Mouse (Mus musculus) hindbrain, embryonic 16.5 days (tissue): ENCODE measurements around the gene Afap1. TPM values are rescaled to one million over a fixed set of nuclear protein-coding genes. Genes with fewer than 3 reads are reported as not detected.

Experiments used
- ATAC-seq: fragments of 200-750 bp; cut with Nextera tagmentation; 2 replicates; pipeline ENCODE4 v1.8.0; 2017; ENCODE audit warnings: moderate TSS enrichment, moderate library complexity
- H3K27ac ChIP-seq: fragments of 300-500 bp; sonication (generic); 2 replicates; pipeline ENCODE4 v1.5.1; 2014; ENCODE audit warnings: low read depth, mild to moderate bottlenecking, control low read depth, low read length, moderate library complexity
- H3K27me3 ChIP-seq: fragments of 300-500 bp; sonication (generic); replicated peaks from 2 replicates; pipeline ENCODE4 v1.6.1; 2014; ENCODE audit warnings: low read length; ENCODE audit not compliant: control insufficient read depth, insufficient read depth
- H3K36me3 ChIP-seq: fragments of 300-500 bp; sonication (generic); 2 replicates; pipeline ENCODE4 v1.6.1; 2014; ENCODE audit warnings: mild to moderate bottlenecking, low read length, moderate library complexity, mixed read lengths; ENCODE audit not compliant: control insufficient read depth, insufficient read depth
- H3K4me1 ChIP-seq: fragments of 300-500 bp; sonication (generic); 2 replicates; pipeline ENCODE4 v1.6.1; 2014; ENCODE audit warnings: low read depth, low read length; ENCODE audit not compliant: control insufficient read depth, insufficient read depth
- H3K4me2 ChIP-seq: fragments of 300-500 bp; sonication (generic); 2 replicates; pipeline ENCODE4 v1.6.1; 2014; ENCODE audit warnings: mild to moderate bottlenecking, low read length, control low read depth, moderate library complexity
- H3K4me3 ChIP-seq: fragments of 300-500 bp; sonication (generic); 2 replicates; pipeline ENCODE4 v1.5.1; 2014; ENCODE audit warnings: mild to moderate bottlenecking, low read length, control low read depth, moderate library complexity
- H3K9ac ChIP-seq: fragments of 300-500 bp; sonication (generic); 2 replicates; pipeline ENCODE4 v1.6.1; 2014; ENCODE audit warnings: low read depth, mild to moderate bottlenecking, control low read depth, low read length, moderate library complexity
- H3K9me3 ChIP-seq: fragments of 300-500 bp; sonication (generic); 2 replicates; pipeline ENCODE4 v1.6.1; 2014; ENCODE audit warnings: mild to moderate bottlenecking, low read length, moderate library complexity; ENCODE audit not compliant: control insufficient read depth
- WGBS: fragments of 180-500 bp; shearing (Covaris S2); extraction: QIAGEN DNeasy Blood & Tissue Kit; methylation state at CpG from one replicate; pipeline ENCODE4 v1.1.7; 2014; 5-methylcytosine and 5-hydroxymethylcytosine counted together
- polyA plus RNA-seq: library from polyadenylated mRNA; unstranded; fragments of >200 nt; fragmentation: Nextera tagmentation; extraction: Ambion mirVana; gene quantifications from 2 replicates; pipeline ENCODE4 v1.2.1, GENCODE M21; 2015

Gene Afap1
- polyA plus RNA-seq, 1 experiment from 2014 or later, result 54.8 TPM

DNA sequence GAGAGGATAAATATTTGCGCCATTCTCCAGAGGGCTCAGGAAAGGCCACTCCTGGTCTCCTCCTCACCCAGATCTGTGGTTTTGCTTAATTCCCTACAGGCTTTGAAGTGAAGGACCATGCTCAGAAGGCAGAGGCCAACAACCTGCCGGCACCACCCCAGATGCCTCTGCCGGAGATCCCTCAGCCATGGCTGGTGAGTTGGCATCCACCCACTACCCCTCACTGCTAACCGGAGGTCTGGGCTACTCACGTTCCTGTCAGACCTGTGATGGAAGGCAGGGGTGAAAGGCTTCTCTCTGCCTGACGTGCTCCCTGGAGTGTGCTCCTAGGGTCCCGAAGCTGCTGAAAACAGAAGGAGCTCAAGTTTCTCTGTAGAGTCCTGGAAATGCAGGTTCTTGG is 42.8 kb downstream of the Afap1 start:
- H3K4me1 ChIP-seq, result peaks cover 34% of the 10 kb centered on the region
- WGBS, result 80% methylated on average over 7 of the region's 7 CpGs

GRCm38 (mm10) chr5:35938249-35939223 is 45.4 kb downstream of the Afap1 start:
- peak overlapping the region; percentile 59 for H3K27ac ChIP-seq
- no peaks in the 10 kb centered on the region for H3K9me3 ChIP-seq
- H3K27me3 ChIP-seq, result no peaks in the 10 kb centered on the region
- H3K4me3 ChIP-seq, result no peak overlapping the region
- ATAC-seq, result no peak
- peaks cover 4% of the 10 kb centered on the region; the same call in 1 of the 2 replicates for H3K36me3 ChIP-seq
- H3K9ac ChIP-seq, result no peak overlapping the region
- H3K4me1 ChIP-seq, result peaks cover 25% of the 10 kb centered on the region
- WGBS, result 56% methylated on average over 10 of the region's 10 CpGs
- no peak overlapping the region for H3K4me2 ChIP-seq

More for the DNA sequence above, 42.8 kb downstream of the Afap1 start:
- H3K4me2 ChIP-seq, result no peak overlapping the region
- no peak for ATAC-seq
- peaks cover 4% of the 10 kb centered on the region; the same call in 1 of the 2 replicates for H3K36me3 ChIP-seq
- H3K4me3 ChIP-seq, result no peak overlapping the region
- H3K27ac ChIP-seq, result no peak overlapping the region
- no peaks in the 10 kb centered on the region for H3K9me3 ChIP-seq
- H3K9ac ChIP-seq, result no peak overlapping the region
- H3K27me3 ChIP-seq, result no peaks in the 10 kb centered on the region

DNA sequence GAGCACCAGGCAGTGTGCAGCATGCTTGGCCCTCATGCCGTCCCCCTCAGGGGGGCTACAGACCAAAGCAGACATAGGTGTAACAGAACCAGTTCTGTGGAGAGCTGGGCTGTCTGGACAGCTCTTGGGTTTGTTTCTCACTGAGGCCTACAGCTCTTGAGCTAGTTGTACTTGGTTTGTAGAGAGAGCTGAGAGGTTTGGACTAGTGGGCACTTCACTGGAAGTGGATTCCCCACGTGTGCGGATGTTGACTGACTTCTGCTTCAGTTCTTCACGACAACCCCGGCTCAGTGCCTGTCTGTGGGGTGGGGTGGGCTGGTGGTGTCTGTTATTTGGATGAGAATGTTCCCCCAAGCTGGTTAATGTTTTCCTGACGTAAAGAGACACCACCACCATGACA is 46.8 kb downstream of the Afap1 start:
- WGBS, result 87% methylated on average over 6 of the region's 6 CpGs
- peak; percentile 22; the same call in 1 of the 2 replicates for ATAC-seq
- Histone ChIP-seq H3K9me3 (no peaks in the 10 kb centered on the region), H3K4me1 (peaks cover 20% of the 10 kb centered on the region), H3K4me2 (no peak overlapping the region), H3K36me3 (peaks cover 4% of the 10 kb centered on the region; the same call in 1 of the 2 replicates), H3K27ac (no peak overlapping the region), H3K9ac (no peak overlapping the region; the same call in 1 of the 2 replicates), H3K4me3 (no peak overlapping the region), H3K27me3 (no peaks in the 10 kb centered on the region)

DNA sequence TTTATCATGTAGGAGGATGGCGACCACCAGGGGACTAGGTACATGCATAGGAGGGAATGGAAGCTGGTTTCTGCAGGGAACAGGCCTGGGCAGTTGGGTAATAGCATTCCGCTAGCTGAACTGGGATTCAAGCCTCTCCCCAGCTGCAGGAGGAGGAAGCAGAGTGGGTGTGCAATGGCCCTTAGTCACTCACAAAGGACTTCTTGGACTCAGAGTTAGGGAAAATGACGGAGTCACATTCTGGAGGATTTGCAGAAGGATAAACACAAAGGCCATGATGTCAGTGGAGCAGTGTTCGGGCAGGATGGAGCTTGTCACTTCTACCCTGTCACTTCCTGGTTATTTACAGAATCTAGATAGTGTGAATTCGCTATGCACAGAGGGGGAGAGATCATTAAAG is 50.4 kb downstream of the Afap1 start:
- H3K27ac ChIP-seq, result no peak overlapping the region
- H3K9me3 ChIP-seq, result no peaks in the 10 kb centered on the region
- no peak overlapping the region for H3K4me2 ChIP-seq
- 82% methylated on average over 5 of the region's 5 CpGs for WGBS
- no peak overlapping the region for H3K9ac ChIP-seq
- H3K4me1 ChIP-seq, result peaks cover 8% of the 10 kb centered on the region
- no peak for ATAC-seq
- no peak overlapping the region for H3K4me3 ChIP-seq
- peaks cover 7% of the 10 kb centered on the region; the same call in 1 of the 2 replicates for H3K36me3 ChIP-seq
- H3K27me3 ChIP-seq, result no peaks in the 10 kb centered on the region

DNA sequence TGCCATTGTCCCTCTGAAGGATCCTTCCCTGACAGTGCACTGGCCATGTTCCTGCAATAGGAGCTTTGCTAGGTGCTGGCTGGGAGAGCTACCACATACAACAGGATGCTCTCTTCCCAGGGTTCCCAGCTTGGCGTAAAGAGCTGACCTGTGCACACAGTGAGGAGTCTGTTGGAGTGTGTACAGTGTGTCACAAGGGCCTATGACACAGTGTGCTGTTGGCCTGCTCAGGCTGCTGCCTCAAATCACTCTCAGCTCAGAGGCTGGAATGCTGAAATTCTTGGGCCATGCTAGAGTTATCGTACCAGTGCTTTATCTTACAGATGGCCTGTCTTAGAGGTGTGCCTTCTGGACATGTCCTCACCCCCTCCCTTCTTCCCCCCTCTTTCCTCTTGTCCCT is 53.7 kb downstream of the Afap1 start:
- Histone ChIP-seq H3K27me3 (no peaks in the 10 kb centered on the region), H3K4me3 (no peak overlapping the region), H3K9ac (no peak overlapping the region), H3K4me2 (no peak overlapping the region), H3K36me3 (peaks cover 14% of the 10 kb centered on the region), H3K27ac (no peak overlapping the region), H3K4me1 (no peaks in the 10 kb centered on the region; the same call in 1 of the 2 replicates), H3K9me3 (no peaks in the 10 kb centered on the region)
- WGBS, result 86% methylated on average over 2 of the region's 2 CpGs
- ATAC-seq, result no peak

DNA sequence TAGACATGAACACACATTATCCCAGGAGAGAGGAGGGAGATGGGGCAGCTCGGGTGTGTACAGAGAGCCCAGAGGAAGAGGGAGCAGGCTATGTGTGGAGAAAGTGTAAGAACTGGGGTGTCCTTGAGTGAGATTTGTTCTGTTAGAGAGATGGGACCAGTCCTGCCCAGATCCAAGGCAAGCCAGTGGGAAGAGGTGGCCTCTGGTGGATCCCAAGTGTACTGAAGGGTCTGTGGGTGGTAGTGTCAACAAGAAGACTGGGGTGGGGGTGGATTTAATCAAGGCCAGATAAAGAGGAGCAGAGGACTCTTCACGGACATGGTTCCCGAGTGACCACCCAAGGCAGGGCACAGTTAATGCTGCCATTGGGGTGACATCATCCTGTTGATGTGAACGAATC is 54.3 kb downstream of the Afap1 start:
- Histone ChIP-seq H3K9ac (no peak overlapping the region), H3K9me3 (no peaks in the 10 kb centered on the region), H3K4me2 (no peak overlapping the region), H3K4me3 (no peak overlapping the region), H3K27ac (no peak overlapping the region), H3K27me3 (no peaks in the 10 kb centered on the region), H3K4me1 (no peaks in the 10 kb centered on the region; the same call in 1 of the 2 replicates), H3K36me3 (peaks cover 16% of the 10 kb centered on the region)
- ATAC-seq, result no peak
- WGBS, result 77% methylated on average over 4 of the region's 4 CpGs

GRCm38 (mm10) chr5:35948225-35948975 is 55.3 kb downstream of the Afap1 start:
- 62% methylated on average over 15 of the region's 15 CpGs for WGBS
- peaks cover 16% of the 10 kb centered on the region for H3K36me3 ChIP-seq
- H3K4me3 ChIP-seq, result no peak overlapping the region
- 0 out of 2 replicates have a peak overlapping the region, but pooled peaks have one; percentile 10 for H3K27ac ChIP-seq
- H3K4me1 ChIP-seq, result no peaks in the 10 kb centered on the region
- ATAC-seq, result no peak
- H3K4me2 ChIP-seq, result no peak overlapping the region
- no peaks in the 10 kb centered on the region for H3K27me3 ChIP-seq
- no peaks in the 10 kb centered on the region for H3K9me3 ChIP-seq
- no peak overlapping the region for H3K9ac ChIP-seq

DNA sequence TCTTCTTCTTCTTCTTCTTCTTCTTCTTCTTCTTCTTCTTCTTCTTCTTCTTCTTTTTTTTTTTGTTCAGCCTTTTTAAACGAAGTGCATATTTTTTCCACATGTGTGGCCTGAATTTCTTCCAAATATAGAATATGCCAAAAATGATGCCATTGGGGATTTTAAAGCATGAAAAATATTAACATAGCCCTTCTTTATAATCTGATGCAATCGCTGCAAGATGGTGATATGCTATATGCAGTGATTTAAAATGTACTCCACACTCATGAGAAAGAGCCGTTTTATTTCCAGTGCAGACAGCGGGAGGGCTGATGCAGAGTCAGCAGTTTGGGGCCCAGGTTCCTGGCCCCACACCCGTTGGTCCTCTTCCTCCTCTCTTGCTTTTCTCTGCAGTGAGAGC is 55.9 kb downstream of the Afap1 start:
- H3K4me3 ChIP-seq, result no peak overlapping the region
- H3K36me3 ChIP-seq, result peaks cover 16% of the 10 kb centered on the region
- no peak overlapping the region for H3K9ac ChIP-seq
- ATAC-seq, result no peak
- no peak overlapping the region for H3K4me2 ChIP-seq
- no peaks in the 10 kb centered on the region for H3K9me3 ChIP-seq
- no peaks in the 10 kb centered on the region for H3K4me1 ChIP-seq
- no peaks in the 10 kb centered on the region for H3K27me3 ChIP-seq
- 73% methylated on average over 5 of the region's 5 CpGs for WGBS
- H3K27ac ChIP-seq, result no peak overlapping the region

DNA sequence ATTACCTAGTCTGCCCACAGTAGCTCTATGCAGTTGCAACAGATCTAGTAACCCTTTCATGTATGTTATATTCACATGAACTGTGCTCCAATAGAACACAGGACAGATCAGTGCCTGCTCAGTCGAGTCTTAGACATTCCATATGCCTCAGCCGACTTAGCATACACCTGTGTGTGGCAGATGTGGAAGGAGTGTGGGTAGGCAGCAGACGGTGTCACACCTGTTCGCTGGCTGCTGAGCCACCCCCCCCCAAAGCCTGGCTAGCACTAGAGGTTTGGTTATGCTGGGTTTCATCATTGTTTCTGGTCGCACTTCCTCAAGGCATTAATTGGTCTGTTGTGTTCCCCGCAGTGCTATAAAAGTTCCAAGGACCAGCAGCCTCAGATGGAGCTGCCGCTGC is 57.4 kb downstream of the Afap1 start:
- no peak overlapping the region for H3K27ac ChIP-seq
- H3K4me2 ChIP-seq, result no peak overlapping the region
- ATAC-seq, result no peak
- 79% methylated on average over 7 of the region's 7 CpGs for WGBS
- no peak overlapping the region for H3K4me3 ChIP-seq
- no peaks in the 10 kb centered on the region for H3K4me1 ChIP-seq
- no peaks in the 10 kb centered on the region for H3K9me3 ChIP-seq
- H3K27me3 ChIP-seq, result no peaks in the 10 kb centered on the region
- H3K9ac ChIP-seq, result no peak overlapping the region
- H3K36me3 ChIP-seq, result peaks cover 18% of the 10 kb centered on the region
